Mouse (Mus musculus) retina, embryonic 14.5 days (tissue): ENCODE results near the gene Des.

Source experiments
- DNase-seq: peaks from one replicate; pipeline ENCODE4 v3.0.0-alpha.2; 2015; ENCODE audit warnings: low spot score

Des gene

GRCm38 (mm10) chr1:75384470-75385141 lies 24.5 kb downstream of the Des start:
- DNase-seq, result no peak

DNA sequence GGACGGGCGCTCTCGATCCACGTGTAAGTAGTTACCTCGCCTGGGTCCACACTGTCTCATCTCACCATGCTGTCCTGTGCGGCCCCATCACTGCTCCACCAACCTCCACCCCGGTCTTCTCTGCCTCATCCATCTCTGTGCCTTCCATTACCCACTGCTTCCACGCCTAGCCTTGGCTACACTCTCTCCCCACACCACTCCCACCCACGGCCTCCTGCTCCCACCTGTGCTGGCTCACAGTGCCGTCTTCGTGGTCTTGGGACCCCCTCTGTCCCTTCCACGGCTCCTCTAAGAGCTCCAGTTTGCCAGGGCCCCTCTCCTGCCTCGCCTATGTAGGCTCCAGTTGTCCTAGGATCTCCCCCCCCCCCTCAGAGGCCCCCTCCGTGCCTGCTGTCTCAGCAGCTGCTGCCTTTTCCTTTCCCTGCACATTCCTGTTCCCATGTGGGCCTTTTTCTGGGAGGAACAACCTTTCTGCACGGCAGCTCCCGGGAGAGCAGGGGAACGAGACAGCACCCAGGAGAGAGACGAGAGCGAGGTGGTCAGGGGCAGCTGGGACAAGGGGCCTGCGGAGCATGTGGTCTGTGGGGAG lies 25.1 kb downstream of the Des start:
- DNase-seq, result no peak

DNA sequence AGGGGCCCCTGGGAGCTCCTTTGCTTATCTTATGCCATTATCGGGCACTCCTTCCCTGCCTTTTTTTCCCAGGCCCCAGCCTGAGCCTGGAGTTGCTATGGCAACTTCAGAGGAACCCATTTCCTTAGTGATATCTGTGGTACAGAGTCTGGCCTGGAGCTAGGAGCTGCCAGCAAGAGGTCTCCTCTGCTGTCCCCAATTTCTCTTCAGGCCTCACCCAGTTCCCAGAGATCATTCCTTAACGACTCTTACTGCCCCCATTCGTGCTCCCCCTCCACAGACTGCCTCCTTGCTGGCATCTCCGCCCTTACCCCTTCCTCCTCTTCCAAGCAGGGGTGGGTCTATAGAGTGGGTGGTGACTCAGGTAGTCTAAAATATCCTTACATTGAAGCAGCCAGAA lies 26.0 kb downstream of the Des start:
- no peak for DNase-seq

- DNase-seq, result no peak
Measured at GRCm38 (mm10) chr1:75387469-75387928, 27.4 kb downstream of the Des start.

DNA sequence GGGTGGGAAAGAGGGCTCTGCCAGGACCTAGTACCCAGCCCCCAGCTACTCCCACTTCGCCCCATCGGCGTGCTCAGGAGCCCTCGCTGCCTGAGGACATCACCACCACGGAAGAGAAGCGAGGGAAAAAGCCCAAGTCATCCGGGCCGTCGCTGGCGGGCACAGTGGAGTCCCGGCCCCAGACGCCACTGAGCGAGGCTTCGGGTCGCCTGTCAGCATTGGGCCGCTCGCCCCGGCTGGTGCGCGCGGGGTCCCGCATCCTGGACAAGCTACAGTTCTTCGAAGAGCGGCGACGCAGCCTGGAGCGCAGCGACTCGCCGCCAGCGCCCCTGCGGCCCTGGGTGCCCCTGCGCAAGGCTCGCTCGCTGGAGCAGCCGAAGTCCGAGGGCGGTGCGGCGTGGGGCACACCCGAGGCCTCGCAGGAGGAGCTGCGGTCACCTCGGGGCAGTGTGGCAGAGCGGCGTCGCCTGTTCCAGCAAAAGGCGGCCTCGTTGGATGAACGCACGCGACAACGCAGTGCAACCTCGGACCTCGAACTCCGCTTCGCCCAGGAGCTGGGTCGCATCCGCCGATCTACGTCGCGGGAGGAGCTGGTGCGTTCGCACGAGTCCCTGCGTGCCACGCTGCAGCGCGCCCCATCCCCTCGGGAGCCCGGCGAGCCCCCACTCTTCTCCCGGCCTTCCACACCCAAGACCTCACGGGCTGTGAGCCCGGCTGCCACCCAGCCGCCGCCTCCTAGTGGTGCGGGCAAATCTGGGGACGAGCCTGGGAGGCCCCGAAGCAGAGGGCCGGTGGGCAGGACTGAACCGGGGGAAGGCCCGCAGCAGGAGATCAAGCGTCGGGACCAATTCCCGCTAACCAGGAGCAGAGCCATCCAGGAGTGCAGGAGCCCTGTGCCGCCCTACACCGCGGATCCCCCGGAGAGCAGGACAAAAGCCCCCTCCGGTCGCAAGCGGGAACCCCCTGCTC lies 28.1 kb downstream of the Des start:
- DNase-seq, result peak; percentile 42

DNA sequence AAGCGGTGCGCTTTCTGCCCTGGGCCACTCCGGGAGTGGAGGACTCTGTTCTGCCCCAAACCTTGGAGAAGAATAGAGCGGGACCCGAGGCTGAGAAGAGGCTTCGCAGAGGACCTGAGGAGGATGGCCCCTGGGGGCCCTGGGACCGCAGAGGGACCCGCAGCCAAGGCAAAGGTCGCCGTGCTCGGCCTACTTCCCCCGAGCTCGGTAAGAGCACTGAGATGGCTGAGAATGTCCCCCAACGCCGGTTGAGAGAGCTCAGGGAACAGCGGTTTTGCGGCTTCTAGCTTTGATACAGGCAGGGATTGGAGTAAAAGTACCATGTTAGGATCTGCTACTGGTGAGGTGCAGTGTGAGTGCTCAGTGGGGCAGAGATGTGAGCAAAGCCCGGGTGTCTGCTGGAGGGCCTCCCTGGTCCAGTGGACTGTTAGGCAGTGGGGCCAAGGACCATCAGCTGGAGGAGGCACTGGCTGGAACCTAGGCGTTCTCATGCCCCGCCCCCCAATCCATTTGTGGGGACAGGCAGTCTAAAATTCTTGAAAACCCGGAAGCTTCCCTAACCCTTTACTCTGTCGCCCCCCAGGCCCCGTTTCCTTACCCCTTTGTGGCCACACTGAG lies 28.9 kb downstream of the Des start:
- no peak for DNase-seq

- no peak for DNase-seq
Measured at GRCm38 (mm10) chr1:75393139-75393538, 33.0 kb downstream of the Des start.

- DNase-seq, result no peak
Measured at GRCm38 (mm10) chr1:75393846-75394245, 33.7 kb downstream of the Des start.

DNA sequence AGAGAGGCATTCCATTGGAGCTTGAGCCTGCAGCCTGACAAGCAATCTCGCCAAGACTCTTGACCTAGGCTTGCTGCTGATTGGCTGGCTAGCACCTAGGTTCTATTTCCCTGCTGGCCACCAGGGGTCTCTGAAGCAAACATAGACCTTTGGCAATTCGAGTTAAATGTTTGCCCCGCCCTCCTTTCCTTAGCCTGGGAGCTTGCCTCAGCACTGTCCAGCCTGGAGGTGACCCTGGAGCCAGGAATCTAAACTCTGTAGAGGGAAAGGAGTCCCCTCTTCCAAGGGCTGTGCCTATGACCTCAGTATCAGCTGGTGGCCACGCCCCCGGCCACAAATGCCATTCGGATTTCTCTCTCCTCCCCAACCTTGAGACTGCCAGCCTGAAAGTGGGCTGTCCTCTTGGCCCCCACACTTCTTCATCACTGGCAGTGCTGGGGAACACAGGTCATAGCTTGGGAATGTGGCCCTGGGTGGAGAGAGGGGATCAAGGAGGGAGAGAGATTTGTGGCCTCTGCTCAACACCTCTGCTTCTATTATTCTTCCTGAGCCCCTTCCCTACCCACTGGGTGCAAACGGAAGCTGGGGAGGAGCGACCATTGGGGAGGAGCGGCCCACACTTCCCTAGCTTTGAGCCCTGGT lies 38.8 kb downstream of the Des start:
- peak; percentile 86 for DNase-seq

GRCm38 (mm10) chr1:75399755-75400492 lies 39.8 kb downstream of the Des start:
- DNase-seq, result peak; percentile 79

DNA sequence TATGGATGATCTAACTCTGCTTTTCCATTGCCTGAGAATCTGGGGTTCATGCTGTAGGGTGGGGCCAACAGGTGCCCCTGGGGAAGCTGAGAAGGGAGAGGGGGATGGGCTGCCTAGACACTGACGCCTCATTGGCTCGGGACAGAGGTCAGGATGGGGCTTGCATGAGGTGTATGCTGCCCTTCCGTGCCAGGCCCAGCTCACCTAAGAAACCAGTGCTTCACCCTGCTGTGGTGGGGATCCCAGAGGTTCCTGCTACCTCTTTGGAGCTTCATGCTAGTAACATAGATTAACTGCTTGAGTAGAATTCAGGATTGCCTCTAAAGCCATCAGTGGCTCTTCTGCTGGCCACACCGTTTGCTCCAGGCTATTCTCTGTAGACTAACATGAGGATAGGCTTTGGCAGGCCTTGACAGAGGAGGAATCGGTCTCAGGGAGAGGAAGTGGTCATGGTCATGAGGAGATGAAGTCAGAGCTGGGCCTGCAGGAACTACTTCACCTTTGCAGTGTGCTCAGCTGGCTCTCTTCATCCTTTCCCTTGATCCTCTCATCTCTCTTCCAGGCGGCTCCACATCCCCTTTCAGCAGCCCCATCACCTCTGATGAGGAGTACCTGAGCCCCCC lies 40.5 kb downstream of the Des start:
- DNase-seq, result no peak

DNA sequence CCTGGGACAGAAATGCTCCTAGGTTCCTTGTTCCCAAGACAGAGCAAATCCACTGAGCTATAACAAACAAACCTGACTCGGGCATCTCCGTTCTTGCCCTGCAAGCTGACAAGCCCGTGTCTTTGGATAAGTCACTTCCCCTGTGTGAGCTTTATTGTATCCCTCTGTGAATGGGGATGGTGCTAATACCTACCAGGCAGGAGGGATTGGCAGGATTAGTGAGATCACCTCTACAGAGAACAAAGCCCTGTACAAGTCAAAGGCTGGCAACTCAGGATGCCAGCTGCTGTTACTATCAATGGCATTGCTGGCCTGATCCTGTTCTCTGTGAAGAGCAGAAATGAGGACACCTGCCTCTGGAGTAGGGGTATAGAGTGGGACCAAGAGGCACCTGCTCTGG lies 45.4 kb downstream of the Des start:
- DNase-seq, result no peak

DNA sequence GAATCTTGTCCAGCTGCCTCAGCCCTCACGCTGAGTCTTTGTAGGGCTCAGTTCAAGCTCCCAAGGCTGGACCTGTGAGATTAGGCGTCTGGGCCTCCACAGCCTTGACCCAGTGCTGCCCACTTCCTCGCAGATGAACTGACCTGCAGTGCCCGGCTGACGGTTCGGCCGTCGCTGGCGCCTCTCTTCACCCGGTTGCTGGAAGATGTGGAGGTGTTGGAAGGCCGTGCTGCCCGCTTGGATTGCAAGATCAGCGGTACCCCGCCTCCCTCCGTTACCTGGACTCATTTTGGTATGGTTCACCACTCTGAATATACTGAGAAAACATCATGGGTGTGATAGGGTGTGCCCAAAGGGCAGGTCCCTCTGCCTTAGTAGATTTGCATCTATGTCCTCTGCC lies 46.0 kb downstream of the Des start:
- no peak for DNase-seq

DNA sequence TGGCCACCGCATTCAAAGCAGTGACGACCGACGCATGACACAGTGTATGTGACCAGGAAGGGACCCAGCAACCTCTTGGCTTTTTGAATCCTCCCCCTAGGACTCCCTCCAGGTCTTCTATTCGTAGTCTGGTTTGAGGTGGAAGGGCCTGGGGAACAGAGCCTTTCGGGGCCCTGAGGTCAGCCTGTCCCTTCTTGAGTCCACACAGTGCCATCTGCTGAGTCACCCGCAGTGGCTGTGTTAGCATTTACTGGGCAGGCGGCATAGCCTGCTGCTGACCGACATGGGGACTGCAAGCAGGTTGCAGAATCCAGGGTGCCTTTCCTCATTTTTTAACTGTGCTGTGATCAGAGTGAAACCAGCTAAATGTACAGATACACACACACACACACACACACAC lies 46.9 kb downstream of the Des start:
- DNase-seq, result no peak

- no peak for DNase-seq
Measured at GRCm38 (mm10) chr1:75408210-75408609, 48.1 kb downstream of the Des start.

DNA sequence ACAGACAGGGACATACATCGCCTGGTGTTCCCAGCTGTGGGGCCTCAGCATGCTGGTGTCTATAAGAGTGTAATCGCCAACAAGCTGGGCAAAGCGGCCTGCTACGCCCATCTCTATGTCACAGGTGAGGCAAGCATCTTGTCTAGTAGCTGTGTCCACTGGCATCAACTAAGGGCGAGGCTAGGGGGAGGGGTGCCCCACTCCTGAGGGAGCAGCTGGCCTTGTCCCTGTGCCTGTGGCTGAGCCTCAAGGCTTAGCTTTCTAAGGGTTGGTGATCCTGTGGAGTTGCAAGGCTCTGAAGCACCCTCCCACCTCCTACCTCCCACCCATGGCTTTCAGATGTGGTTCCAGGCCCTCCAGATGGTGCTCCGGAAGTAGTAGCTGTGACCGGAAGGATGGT lies 49.8 kb downstream of the Des start:
- DNase-seq, result no peak

- DNase-seq, result no peak
Measured at GRCm38 (mm10) chr1:75412196-75412595, 52.1 kb downstream of the Des start.

DNA sequence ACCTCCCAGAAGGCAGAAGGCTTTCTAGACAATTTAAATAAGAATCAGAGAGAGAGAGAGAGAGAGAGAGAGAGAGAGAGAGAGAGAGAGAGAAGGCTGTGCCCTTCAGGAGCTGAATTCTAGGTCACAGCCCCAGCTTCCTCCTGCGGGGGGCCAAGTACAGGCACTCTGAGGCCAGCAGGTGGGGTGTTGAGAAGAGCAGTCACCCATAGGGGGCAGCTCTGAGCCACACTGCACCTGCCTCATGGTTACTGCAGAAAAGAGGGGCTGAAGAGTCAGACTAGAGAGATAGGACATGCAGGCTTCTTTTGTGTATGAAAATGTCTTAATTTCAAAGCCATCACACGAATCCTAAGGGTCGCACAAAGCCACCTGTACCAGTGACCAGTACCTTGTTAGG lies 53.6 kb downstream of the Des start:
- peak; percentile 64 for DNase-seq
